Mouse (Mus musculus) granulocyte monocyte progenitor cell, adult 5-6 weeks (primary cell): ENCODE measurements around the gene Casp7. TPM values are rescaled to one million over a fixed set of nuclear protein-coding genes. Genes with fewer than 3 reads are reported as not detected.
A peak's percentile ranks its signal among the peaks of the same experiment; 100 is the strongest.
"Not testable (repeated sequence)": the region's sequence is repeated elsewhere in the genome, so short reads cannot be mapped to it uniquely, and the experiment has no call there.

ENCODE experiments used
- ATAC-seq: replicated peaks from 2 replicates; pipeline ENCODE4 v1.8.0; 2016; ENCODE audit warnings: mild to moderate bottlenecking, moderate TSS enrichment, inconsistent platforms; ENCODE audit not compliant: poor library complexity, severe bottlenecking
- total RNA-seq, 2 experiments: library from RNA; stranded (forward) in 1 of 2; stranded (reverse) in 1 of 2; fragments of 200-712, 200-1000 nt in 1 of 2; fragments of >200 nt in 1 of 2; fragmentation: Nextera tagmentation in 1 of 2; gene quantifications; 2 replicates each; pipeline ENCODE4 v1.2.3; 2014 to 2017

Casp7 gene
- total RNA-seq, 2 experiments from 2014 or later: 43.4 to 72.3 TPM

DNA sequence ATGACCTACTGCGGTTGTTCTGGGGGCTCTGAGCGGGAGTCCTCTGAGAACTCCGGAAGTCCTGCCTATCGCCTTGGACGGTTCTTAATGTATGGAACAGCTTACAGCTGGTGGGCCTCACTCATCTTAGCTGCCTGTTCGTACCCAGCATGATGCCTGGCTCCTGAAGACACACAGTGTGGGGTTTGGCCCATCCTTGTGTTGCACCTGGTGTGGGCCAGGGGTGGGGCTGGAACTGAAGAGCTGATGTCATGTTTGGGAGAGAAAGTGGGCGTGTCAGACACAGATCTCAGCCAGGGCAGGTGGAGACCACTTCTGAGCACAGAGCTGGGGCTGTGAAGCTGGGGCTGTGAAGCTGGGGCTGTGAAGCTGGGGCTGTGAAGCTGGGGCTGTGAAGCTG lies 16.6 kb upstream of the Casp7 start:
- no peak for ATAC-seq

DNA sequence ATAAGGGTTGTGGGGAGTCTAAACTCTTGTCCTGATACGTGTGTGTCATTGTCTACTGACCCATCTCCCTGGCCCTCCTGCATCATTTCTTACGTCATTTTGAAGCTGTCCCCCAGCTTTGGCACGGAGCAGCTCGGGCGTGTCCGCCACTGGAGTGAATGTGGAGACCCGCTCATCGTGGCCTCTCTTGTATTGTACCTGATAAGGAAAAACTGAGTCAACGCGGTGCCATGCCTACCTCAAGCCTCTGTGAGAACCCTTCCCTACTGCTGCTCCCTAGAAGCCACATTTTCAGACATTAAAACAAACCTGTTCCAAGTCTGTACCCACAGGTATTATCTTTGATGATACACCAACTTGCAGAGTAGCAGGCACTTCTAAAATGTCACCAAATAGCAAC lies 15.5 kb upstream of the Casp7 start:
- no peak for ATAC-seq

DNA sequence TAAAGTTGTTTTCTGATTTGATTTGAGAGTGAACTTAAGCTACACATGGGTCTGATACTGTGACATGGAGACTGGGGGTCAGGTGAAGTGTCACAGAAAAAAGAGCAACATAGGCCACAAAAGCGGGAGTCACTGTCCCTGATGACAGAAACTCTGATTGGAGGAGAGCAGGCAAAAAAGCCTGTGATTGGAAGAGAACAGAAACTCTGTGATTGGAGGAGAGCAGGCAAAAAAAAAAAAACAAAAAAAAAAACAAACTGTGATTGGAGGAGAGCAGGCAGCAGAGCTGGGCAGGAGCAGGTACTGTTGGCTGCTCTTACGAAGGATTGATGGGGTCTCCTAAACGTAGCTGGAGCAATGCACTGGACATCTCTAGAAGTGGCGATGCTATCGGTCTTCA lies 11.4 kb upstream of the Casp7 start:
- ATAC-seq: no peak

DNA sequence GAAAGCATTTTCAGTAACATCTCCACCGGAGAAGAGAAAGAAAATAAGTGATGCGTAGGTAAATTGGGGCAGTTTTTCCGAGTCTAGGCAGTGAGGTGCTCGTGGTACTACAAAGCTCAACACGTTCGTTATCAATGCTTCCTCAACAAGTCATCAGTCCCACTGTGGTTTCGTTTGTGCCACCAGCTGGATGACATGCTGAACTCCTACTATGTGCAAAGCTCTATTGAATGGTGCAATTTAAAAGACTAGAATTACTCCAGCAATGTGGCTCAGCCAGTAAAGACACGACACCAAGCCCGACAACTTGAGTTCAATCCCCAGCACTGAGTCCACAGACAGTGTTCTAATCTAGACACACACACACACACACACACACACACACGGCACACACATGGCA lies 10.8 kb upstream of the Casp7 start:
- ATAC-seq: no peak

DNA sequence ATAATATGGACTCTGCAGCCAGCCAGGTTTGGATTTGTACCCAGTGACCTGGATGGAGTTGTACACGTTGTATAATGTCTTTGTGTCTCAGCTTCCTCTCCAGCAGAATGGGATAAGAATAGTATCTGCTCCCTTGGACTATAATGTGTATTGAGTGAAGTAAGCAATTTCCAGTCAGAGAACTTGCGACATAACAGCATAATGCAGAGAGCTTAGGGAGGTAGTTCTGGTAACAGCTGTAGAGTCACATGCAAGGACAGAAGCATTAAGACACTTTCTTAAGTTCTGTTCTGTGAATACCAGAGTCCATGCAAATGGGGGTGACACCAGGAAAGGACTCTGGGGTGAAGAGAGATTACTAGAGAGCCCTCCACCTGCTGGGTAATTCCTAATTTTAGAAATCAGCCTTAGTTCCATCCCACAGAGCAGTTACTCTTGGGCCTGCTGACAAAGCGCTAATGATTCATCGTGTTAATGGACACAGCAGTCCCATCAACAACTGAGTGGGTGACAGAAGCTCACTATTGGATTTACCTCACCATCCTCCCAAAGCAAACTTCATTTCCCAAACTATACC lies 9.1 kb upstream of the Casp7 start:
- peak; percentile 38 for ATAC-seq

DNA sequence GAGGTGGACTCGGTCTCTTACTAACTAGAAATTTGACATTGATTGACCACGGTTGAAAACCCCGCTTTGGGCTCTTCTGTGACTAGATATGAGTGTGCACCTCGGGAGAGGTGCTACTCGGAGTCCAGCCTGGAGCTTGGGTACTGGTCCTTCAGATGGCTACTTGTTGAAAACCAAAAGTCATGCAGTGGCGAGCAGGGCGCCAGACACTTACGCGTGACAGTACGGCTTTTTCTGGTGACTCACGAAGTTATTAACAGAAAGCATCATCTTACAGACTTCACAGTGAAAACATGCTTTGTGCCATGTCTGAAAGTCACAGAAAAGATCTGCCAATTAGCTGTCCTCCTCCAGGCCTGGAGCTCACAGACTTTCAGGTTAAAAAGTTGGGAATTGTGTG lies 7.8 kb upstream of the Casp7 start:
- no peak for ATAC-seq

DNA sequence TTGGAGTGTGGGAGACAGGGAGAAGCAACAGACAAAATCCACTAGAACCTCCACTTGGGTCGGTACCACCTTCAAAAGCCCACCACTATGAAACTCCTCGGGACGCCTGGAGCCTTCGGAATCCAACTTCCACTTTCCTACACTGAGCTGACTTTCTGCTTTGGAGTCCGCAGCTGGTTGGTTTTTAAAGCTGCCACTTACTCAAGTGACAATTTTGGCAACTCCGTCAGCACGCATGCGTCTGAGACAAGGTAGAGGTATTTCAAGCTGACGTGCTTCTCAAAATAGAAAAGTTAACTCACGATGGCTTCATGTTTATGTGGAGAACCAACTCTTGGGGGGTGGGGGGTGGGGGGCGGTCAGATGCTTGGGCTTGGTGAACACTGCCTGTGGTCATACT lies 7.0 kb upstream of the Casp7 start, which contains the start of gene Nrap:
TSS of gene Nrap (minus strand) at position 159 of the 400 bp plus-strand sequence.
- ATAC-seq: no peak

DNA sequence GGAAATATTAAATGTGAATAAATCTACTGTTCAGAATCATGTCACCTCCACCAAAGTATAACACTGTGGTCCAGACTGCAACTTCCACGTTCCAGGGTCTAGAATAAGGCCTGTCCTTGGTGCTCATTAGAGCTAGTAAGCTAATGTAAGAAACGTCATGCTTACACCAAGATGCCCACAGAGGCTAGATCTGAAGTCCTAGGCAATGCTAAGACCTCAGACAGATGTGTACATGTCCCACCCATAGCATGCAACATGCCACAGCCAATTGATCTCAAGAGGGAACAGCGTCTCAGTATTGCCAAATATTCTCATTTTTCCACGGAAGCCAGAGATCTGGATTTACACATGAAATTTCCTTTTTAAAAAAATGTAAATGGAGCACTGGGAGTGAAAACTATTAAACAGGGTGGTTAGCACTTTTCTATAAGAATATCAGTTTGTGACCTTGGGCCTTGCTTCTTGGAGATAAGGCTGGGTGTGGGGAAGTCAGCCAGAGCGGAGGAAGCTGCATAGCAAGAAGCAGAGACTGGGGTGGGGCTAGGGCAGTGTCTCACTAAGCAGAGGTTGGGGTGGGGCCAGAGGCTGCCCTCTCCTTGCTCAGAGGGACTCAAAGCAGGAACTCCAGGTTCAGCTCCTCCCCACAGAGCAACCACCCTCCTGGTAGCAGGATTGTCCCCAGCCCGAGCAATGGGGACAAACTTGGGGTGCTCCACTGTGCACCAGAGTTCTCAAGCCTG lies 5.5 kb upstream of the Casp7 start:
- peak; percentile 80 for ATAC-seq

DNA sequence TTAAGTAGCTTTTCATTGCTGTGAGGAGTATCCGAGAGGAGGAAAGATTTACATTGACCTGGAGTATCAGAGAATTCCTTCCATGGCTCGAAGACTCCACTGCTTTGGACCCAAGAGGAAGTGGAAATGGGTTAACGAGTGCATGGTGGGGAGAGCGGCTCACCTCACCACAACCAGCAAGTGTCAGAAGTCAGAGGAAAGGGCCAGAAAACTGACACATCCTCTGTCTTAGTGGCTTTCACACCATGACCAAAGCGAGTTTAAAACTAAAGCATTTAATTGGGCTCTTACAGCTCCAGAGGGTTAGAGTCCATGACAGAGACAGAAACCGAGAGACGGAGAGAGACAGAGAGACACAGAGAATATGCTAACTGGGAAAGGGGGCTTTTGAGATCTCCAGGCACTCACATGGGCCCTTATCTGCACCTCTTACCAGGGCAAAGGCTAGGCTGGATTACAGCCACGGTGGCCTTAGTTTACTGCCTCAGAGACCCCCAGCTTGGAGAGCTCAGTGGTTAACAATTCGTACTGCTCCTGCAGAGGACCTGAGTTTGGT lies 3.5 kb upstream of the Casp7 start:
- no peak for ATAC-seq

DNA sequence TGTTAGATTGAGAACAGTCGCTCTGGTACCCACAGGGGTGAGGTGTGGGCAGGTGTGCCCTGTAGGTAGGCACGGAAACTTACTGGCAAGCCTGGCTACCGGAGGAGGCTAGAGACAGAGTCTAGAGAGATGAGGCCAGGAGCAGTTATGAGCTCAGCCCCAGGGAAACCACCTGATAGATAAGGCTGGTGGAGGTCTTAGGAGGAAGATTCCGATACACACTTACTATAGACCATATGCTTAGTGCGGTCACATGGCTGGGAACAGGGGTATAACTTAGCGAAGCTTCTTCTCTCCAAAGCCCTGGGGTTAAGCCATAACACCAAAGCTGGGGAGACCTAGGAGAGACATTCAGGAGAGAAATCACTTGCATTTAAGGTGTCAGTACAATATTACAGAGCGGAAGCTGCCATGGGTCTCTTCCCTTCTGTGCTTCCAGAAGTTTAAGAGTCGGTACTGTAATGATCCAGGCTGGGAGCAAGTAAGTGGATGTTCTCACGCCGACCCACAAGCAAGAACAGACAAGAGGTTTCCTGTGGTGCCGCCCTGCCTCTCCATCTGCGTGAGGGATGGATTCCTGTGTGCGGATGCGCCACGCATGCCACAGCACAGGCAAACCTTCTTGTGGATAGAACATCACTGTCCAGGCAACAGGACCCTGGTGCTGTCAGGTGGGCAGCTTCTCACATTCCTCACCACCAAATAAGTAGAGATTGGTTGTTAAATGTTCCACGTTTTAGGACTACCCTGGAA lies 1.6 kb upstream of the Casp7 start:
- ATAC-seq: no peak

DNA sequence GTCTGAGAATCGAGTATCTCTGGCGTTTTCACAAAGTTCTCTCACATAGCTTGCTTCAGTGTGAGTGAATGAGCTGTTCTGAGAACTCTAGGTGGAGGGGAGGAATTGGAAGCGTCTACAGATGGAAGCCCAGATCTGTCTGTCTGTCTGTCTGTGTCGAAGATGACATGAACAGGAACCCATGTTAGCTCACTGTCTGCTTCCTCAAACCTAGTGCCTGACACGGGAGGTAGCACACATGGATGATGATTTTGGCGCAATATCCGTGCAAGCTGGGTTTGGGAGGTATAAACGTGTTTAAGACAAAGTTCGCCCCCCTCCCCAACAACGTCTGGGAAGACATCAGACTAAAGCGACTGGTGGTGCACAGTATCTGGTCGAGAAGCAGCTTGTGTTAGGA lies 702 bp upstream of the Casp7 start:
- ATAC-seq: peak; percentile 23

DNA sequence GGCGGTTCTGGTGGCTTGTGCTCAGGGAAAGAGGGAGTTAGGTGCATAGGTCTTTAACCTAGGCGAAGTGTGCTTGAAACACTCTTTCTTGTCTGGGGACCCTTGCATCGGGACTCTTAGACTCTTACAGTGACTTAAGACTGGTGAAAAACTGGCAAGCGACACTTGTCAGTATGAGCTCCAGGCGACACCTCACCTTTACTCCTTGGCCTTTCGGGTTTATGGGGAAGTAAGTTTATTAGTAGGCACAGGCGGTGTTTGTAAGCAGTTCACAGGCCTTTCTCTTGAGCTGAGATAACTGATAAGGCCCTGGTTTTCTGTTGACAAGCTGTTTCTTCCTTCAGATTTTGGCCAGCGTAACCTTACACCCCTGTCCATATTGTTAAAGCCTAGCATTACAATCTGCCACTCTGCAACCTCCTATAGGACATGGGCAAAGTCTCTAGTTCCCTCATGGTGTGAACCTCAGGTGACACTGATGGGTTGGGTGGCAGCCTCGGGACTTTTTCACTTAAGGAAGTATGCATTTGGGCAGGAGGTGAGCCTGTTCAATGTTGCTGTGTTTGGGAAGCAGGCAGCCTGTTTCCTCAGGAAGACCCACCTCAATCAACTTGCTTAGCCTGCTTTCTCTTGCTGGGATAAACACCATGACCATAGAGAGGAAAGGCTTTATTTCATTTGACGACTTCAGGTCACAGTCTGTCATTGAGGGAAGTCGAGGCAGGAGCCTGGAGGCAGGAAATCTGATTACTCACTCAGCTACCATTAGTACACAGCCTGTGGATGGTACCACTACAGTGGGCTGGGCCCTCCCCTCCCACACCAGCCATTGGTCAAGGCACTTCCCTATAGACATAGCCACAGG lies 966 bp downstream of the Casp7 start:
- peak; percentile 30; the same call in 1 of the 2 replicates for ATAC-seq

DNA sequence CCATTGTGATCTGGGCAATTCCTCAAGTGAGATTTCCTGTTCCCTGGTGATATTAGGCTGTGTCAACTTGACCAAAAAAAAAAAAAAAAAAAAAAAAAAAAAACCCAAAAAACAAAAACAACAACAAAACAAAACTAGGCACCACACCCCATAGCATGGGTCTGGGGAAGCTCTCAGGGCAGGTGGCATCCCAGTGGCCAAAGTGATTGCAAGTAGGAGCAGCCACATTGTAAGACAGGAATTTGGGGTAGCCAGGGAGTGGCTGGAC lies 1.5 kb downstream of the Casp7 start:
- no peak for ATAC-seq

DNA sequence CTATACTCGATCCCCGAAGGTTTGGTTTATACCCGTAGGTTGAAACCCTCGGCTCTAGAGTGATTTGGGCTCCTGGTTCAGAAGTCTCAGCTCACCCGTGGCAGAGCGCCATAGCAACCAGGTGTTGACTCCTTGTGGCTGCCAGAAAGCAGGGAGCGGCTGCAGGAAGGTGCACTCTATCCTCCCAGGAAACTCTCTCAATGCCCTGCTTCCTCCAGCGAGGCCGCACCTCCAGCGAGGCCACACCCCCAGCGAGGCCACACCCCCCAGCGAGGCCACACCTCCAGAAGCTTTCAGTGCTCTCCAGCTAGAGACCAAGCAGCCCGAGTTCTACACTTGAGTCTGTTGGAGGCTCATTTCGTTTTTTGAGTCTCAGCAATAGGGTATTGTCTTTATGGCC lies 3.3 kb downstream of the Casp7 start:
- ATAC-seq: peak; percentile 60

DNA sequence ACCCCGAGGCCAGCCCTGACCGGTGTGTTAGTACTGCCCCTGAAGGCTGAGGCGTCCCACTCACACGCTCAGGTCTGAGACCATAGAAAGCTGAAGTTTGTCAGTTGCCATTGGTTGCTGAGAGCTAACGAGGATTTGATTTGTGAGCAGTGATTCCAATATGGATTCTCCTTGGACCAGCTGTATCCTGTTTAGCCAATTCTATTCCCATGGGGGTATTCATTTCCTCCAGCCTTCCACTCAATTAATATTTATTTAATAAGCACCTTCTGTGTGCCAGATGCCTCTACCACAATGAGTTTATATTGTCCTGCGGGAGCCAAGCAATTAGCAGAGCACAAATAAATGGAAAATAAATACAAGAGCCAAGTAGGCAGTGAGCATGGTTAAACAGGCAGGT lies 4.9 kb downstream of the Casp7 start:
- ATAC-seq: no peak

DNA sequence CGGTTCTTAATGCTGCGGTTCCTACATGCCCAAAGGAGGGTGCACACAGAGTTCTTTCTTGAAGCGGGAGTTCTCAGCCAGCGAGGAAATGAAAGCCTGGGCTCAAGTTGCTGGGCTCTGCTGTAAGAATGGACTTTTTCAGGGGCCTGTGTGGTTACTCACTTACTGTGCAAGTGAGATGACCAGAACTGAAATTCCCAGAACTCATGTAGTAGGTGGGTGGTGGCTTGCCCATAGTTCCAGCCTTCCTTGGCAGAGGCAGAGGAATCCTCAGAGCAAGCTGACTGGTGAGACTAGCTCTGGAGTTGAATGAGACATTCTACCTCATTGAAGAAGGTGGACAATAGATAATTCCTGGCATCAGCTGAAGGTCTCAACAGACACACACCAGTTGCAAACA lies 8.9 kb downstream of the Casp7 start:
- no peak for ATAC-seq

DNA sequence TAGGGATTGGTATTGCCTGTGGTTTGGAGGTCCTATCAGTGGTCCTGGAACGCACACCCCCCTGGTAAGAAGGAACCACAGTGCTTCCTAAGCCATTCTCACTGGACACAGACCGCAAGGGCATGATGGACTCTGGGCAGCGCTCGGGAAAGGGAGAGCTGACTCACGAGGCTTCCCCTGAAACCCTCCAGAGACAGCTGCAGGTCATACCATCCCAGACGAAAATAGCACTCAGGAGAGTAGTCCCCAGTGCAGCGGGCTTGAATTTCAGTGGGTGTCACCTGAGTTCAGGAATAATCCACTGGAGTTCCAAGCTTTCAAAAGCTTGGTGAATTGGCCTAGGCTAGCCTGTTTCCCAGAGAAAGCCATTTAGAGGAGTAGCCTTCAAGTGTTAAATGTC lies 9.7 kb downstream of the Casp7 start:
- no peak for ATAC-seq

DNA sequence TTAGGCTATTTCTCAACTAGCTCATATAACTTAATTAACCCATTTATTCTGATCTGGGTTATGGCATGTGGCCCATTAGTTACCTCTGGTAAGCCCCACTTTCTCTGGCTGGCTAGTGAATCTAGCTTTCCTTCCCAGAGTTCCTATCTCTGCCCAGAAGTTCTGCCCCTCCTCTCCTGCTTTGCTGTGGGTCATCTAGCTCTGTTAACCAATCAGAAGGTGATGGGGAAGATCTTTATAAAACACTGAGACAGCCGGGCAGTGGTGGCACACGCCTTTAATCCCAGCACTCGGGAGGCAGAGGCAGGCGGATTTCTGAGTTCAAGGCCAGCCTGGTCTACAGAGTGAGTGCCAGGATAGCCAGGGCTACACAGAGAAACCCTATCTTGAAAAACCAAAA lies 13.0 kb downstream of the Casp7 start:
- not testable (repeated sequence) for ATAC-seq

DNA sequence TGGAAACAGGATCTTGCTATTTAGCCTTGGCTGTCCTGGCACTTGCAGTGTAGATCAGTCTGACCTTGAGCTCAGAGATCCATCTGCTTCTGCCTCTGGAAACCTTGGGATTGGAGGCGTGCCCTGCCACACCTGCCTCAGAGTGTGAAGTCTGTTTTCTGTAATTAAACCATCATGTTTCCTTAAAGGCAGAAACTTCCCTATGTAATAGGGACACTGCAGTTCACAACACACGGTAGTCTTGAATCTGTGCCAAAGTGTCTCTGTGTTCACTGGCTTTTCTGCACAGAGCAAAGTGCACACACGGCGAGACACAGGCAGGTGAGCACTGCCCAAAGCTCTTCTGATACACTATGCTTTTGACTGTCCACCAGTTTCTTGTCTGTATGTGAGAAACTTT lies 21.5 kb downstream of the Casp7 start:
- no peak for ATAC-seq

DNA sequence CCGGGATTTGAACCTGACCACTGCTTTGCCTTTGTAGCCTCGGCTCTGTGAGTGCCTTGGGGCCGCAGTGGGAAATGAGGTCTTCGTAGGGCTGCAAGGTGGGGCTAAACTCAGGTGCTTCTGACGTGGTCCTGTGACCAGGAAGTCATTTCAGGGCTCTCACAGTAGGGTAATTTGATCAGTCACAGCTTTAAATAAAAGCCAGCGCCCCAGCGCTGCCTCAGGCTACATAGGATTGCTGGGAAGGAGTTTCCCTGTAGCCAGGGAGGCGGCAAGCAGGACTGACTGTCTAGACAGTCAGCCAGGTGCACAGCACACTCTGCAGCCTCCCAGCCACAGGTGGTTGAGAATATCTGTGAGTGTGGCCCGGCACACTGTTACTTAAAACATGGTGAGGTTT lies 22.5 kb downstream of the Casp7 start:
- ATAC-seq: no peak

DNA sequence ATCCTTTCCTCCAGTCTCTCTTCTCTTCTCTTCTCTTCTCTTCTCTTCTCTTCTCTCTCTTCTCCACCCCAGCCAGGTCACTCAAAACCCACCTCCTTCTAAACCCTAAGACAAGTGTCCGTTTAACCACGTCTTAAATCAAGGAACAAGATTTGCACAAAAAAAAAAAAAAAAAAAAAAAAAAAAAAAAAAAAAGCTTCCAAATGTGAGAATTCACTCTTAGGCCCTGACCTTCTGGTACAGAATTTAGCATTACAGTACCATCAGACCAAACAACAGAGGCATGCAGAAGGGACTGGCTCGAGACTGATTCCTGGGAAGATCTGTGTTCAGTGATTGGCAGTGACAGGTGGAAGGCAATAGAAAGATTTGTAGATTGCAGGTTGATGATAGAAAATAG lies 23.4 kb downstream of the Casp7 start:
- ATAC-seq: no peak
